Mouse (Mus musculus) myocyte (in vitro differentiated cells): ENCODE measurements around the gene Maco1.

Source experiments
- CEBPB ChIP-seq: IDR thresholded peaks from 2 replicates; pipeline ENCODE4 v1.6.1; 2011; ENCODE audit warnings: mild to moderate bottlenecking, moderate library complexity; ENCODE audit not compliant: poor library complexity, insufficient read depth, severe bottlenecking
- E2F4 ChIP-seq: IDR thresholded peaks from one replicate; pipeline ENCODE4 v1.6.1; 2011; ENCODE audit warnings: mild to moderate bottlenecking, control low read depth, moderate library complexity; ENCODE audit not compliant: insufficient read depth
- MAX ChIP-seq: IDR thresholded peaks from one replicate; pipeline ENCODE4 v1.6.1; 2011; ENCODE audit warnings: low read depth, mild to moderate bottlenecking, control low read depth
- MYOD1 ChIP-seq, 3 experiments: IDR thresholded peaks; one replicate each; pipeline ENCODE4 v1.6.1; 2011; ENCODE audit warnings: control low read depth in 2 of 3, low read depth in 2 of 3, mild to moderate bottlenecking in 2 of 3, moderate library complexity in 1 of 3; ENCODE audit not compliant: insufficient read length in 2 of 3, control insufficient read depth in 1 of 3
- MYOG ChIP-seq, 3 experiments: IDR thresholded peaks; one replicate each; pipeline ENCODE4 v1.6.1; 2011; ENCODE audit warnings: control low read depth in 2 of 3, low read depth in 2 of 3, mild to moderate bottlenecking in 2 of 3; ENCODE audit not compliant: insufficient read length in 2 of 3, control insufficient read depth in 1 of 3, insufficient read depth in 1 of 3
- POLR2A ChIP-seq: IDR thresholded peaks from one replicate; pipeline ENCODE4 v1.6.1; 2011; ENCODE audit warnings: low read depth, mild to moderate bottlenecking, control low read depth, moderate library complexity; ENCODE audit not compliant: insufficient read length
- SRF ChIP-seq: IDR thresholded peaks from one replicate; pipeline ENCODE4 v1.6.1; 2011; ENCODE audit warnings: low read depth; ENCODE audit not compliant: control insufficient read depth, insufficient read length
- TCF12 ChIP-seq: IDR thresholded peaks from one replicate; pipeline ENCODE4 v1.6.1; 2011; ENCODE audit warnings: mild to moderate bottlenecking, control low read depth; ENCODE audit not compliant: poor library complexity, insufficient read depth, severe bottlenecking
- USF1 ChIP-seq: IDR thresholded peaks from one replicate; pipeline ENCODE4 v1.6.1; 2011; ENCODE audit warnings: low read depth, mild to moderate bottlenecking, control low read depth, moderate library complexity

- TF ChIP-seq TCF12 (no peak), MYOD1 (IDR thresholded peaks at IDR 0.05; ENCODE audit: control insufficient read depth in 1 of 3, insufficient read length in 2 of 3, low read depth in 2 of 3) (no peak), CEBPB (no peak), POLR2A (no peak), E2F4 (no peak), MAX (no peak), USF1 (no peak), SRF (no peak), MYOG (IDR thresholded peaks at IDR 0.05; ENCODE audit: control insufficient read depth in 1 of 3, insufficient read depth in 1 of 3, insufficient read length in 2 of 3, low read depth in 2 of 3) (no peak)
Observed at GRCm38 (mm10) chr4:134884364-134884763, 31.2 kb upstream of the Maco1 start.
